Mouse (Mus musculus) G1E (cell line): ENCODE data around the gene Myo19. TPM values are rescaled to one million over a fixed set of nuclear protein-coding genes. Genes with fewer than 3 reads are reported as not detected.

Experiments
- ATAC-seq: 2 replicates; pipeline ENCODE4 v1.8.0; 2016; ENCODE audit warnings: mild to moderate bottlenecking; ENCODE audit not compliant: insufficient number of reproducible peaks, poor library complexity, low FRiP score, severe bottlenecking; ENCODE audit errors: extremely low read depth
- DNase-seq: peaks from one replicate; pipeline ENCODE4 v3.0.0; 2012; ENCODE audit warnings: low spot score
- H3K27me3 ChIP-seq: 2 replicates; pipeline ENCODE4 v1.6.1; 2012; ENCODE audit warnings: mild to moderate bottlenecking, low read length, inconsistent platforms; ENCODE audit not compliant: insufficient read depth
- H3K36me3 ChIP-seq: replicated peaks from 2 replicates; pipeline ENCODE3; 2012; ENCODE audit warnings: mild to moderate bottlenecking, inconsistent platforms
- H3K4me1 ChIP-seq: 2 replicates; pipeline ENCODE4 v1.6.1; 2012; ENCODE audit warnings: low read depth, low read length, inconsistent platforms, mixed read lengths; ENCODE audit not compliant: insufficient read depth
- H3K4me3 ChIP-seq: 2 replicates; pipeline ENCODE4 v1.5.1; 2012; ENCODE audit warnings: low read depth, mild to moderate bottlenecking, inconsistent platforms, low read length, moderate library complexity, mixed read lengths
- H3K9me3 ChIP-seq: replicated peaks from 2 replicates; pipeline ENCODE4 v1.6.1; 2012; ENCODE audit warnings: inconsistent platforms
- CTCF ChIP-seq: IDR thresholded peaks from 2 replicates; pipeline ENCODE4 v1.5.1; 2012; ENCODE audit warnings: low read depth, low read length, inconsistent platforms, mixed read lengths
- GATA1 ChIP-seq: IDR thresholded peaks from 2 replicates; pipeline ENCODE4 v1.6.1; 2012; ENCODE audit warnings: borderline replicate concordance, low read length, inconsistent platforms, mixed read lengths
- GATA2 ChIP-seq: IDR thresholded peaks from 2 replicates; pipeline ENCODE4 v1.6.1; 2012; ENCODE audit warnings: low read depth, low read length, inconsistent platforms, borderline replicate concordance
- POLR2AphosphoS5 ChIP-seq: IDR thresholded peaks from 2 replicates; pipeline ENCODE4 v1.6.1; 2012; ENCODE audit warnings: low read depth, low read length, inconsistent platforms; ENCODE audit not compliant: insufficient replicate concordance
- TAL1 ChIP-seq: conservative IDR thresholded peaks from 2 replicates; pipeline ENCODE4 v1.6.1; 2012; ENCODE audit warnings: low read depth, low read length, inconsistent platforms, mixed read lengths
- polyA plus RNA-seq: library from polyadenylated mRNA; stranded (reverse); fragments of >175 nt; gene quantifications from 2 replicates; pipeline ENCODE4 v1.2.3, GENCODE M21; 2012
- total RNA-seq, 2 experiments: library from RNA; stranded (forward) in 1 of 2; stranded (reverse) in 1 of 2; fragments of 200-1000 nt in 1 of 2; fragments of >200 nt in 1 of 2; fragmentation: Nextera tagmentation in 1 of 2; gene quantifications; 2 replicates each; pipeline ENCODE4 v1.2.3; 2014 to 2017

The Myo19 gene
- total and polyA plus RNA-seq, 3 experiments: 5.2 to 15.5 (median 8.9) TPM

DNA sequence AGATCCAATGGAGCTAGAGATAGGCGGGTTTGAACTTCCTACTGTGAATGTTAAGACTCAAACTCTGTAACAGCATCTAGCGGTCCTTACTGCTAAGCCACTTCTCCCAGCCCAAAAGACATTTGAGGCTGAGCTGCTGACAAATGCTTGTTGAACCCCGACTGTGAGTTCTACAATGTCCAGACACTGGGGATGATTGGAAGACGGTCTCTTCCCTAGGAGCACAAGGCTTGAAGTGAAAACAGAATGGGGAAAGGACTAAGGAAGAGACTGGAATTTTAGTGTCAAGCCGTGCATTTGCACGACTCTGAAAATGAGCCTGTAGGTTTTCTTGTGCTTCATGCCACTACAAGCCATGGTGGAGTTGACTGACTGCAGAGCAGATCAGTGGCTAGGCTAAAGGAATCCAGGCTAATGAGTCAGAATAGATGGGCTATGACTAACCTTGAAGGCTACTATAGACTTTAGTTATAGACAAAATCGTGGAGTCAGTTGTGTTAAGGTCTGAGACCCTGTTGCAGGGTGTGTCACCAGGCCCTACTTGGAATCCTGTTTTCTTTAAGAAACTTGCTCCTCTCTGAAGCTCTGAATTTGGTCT is 36.9 kb downstream of the Myo19 start:
- Histone ChIP-seq H3K36me3 (peaks cover 31% of the 10 kb centered on the region), H3K27me3 (peaks cover 14% of the 10 kb centered on the region), H3K4me1 (peaks cover 47% of the 10 kb centered on the region), H3K4me3 (peak overlapping the region; percentile 98; the same call in 1 of the 2 replicates), H3K9me3 (no peaks in the 10 kb centered on the region)
- DNase-seq (no peak), ATAC-seq (no peak)
- no peak for TF ChIP-seq GATA2
- no peak for TF ChIP-seq GATA1
- no peak for TF ChIP-seq CTCF
- TF ChIP-seq TAL1: no peak
- no peak for TF ChIP-seq POLR2AphosphoS5

DNA sequence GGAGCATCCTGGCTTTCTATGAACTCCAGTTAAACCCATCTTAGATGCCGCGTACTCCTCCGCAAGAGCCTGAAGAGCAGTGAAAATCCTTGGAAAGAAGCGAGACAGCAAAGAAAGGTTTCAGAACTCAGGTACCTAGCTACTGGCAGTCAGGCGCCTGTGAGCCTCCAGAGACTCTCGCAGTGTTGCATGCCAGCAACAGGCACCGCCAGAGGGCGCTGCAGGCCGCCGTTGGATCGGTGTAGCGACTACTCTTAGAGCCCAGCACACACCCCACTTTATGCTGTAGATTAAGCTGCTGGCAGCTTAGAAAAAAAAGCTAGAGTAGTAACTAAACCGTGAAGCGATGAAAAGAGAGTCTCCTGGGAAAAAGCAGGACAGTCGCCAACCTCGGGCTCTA is 38.5 kb downstream of the Myo19 start:
- DNase-seq (peak; percentile 64), ATAC-seq (0 out of 2 replicates have a peak, but pooled peaks have one; percentile 29)
- Histone ChIP-seq H3K9me3 (no peaks in the 10 kb centered on the region), H3K4me1 (peaks cover 42% of the 10 kb centered on the region), H3K4me3 (no peak overlapping the region; the same call in 1 of the 2 replicates), H3K36me3 (peaks cover 15% of the 10 kb centered on the region), H3K27me3 (peaks cover 30% of the 10 kb centered on the region)
- TF ChIP-seq CTCF (peak; percentile 93), GATA1 (no peak), GATA2 (no peak), POLR2AphosphoS5 (no peak)

DNA sequence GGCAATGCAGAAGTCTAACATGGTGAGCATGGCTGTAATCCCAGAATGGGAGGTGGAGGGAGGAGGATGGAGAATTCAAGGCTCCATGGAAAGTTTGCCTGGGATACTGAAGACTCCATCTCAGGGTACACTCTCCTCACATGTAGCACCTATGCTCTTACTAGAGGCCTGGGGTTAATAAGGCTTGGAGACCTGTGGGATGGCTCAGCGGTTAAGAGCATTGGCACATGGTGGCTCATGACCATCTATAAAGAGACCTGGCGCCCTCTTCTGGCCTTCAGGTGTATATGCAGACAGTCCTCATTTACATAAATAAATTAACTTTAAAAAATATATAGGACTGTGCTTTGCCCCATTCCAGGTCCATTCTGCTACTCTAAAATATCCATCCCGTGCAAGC is 39.3 kb downstream of the Myo19 start:
- TF ChIP-seq GATA1 (no peak), CTCF (peak; percentile 36)
- peak; percentile 30 for DNase-seq
- ATAC-seq: no peak
- Histone ChIP-seq H3K9me3 (no peaks in the 10 kb centered on the region), H3K4me3 (no peak overlapping the region), H3K4me1 (peaks cover 33% of the 10 kb centered on the region), H3K27me3 (peaks cover 35% of the 10 kb centered on the region), H3K36me3 (peaks cover 7% of the 10 kb centered on the region)

DNA sequence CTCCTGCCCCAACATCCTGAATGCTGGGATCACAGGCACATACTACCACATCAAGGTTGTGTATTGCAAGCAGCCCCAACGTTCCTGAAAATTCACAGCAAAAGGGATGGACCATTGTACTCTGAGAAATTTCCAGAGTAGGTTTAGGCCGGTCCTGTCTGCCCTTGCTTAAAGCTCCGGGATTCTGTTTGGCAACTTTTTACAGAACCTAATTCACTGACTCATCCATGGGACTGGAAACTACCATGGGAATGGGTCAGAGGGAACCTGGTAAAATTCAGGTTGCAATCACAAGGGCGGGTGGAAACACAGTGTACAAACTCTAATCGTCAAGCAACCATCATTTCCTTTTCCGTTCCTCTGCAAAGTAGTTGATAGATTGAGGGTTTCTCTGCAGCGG is 40.0 kb downstream of the Myo19 start:
- Histone ChIP-seq H3K4me3 (no peak overlapping the region), H3K36me3 (no peaks in the 10 kb centered on the region)
- TF ChIP-seq POLR2AphosphoS5 (no peak), GATA2 (no peak), GATA1 (no peak), CTCF (no peak), TAL1 (no peak)

DNA sequence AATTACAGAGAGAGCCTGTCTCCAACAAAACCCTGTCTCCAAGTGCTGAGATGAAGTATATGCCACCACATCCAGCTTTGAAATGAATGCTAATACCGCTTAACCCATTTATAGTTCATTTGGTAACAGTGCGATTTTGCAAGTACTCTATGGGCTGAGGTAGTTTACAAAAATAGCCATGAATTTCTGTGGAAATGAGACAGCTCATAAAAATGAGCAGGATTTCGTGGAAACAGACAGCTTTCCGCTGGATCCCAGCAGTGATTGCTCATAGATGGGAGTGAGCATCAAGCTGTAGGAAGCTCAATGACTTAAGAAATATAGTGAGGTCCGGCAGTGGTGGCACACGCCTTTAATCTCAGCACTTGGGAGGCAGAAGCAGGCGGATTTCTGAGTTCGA is 41.0 kb downstream of the Myo19 start:
- Histone ChIP-seq H3K4me1 (peaks cover 23% of the 10 kb centered on the region), H3K36me3 (no peaks in the 10 kb centered on the region), H3K27me3 (peaks cover 40% of the 10 kb centered on the region), H3K4me3 (no peak overlapping the region), H3K9me3 (no peaks in the 10 kb centered on the region)
- TF ChIP-seq POLR2AphosphoS5 (no peak), GATA2 (no peak)
- ATAC-seq (no peak), DNase-seq (no peak)

More for the DNA sequence above, 40.0 kb downstream of the Myo19 start:
- Histone ChIP-seq H3K9me3 (no peaks in the 10 kb centered on the region), H3K27me3 (peaks cover 40% of the 10 kb centered on the region), H3K4me1 (peaks cover 26% of the 10 kb centered on the region)
- ATAC-seq (no peak), DNase-seq (no peak)

DNA sequence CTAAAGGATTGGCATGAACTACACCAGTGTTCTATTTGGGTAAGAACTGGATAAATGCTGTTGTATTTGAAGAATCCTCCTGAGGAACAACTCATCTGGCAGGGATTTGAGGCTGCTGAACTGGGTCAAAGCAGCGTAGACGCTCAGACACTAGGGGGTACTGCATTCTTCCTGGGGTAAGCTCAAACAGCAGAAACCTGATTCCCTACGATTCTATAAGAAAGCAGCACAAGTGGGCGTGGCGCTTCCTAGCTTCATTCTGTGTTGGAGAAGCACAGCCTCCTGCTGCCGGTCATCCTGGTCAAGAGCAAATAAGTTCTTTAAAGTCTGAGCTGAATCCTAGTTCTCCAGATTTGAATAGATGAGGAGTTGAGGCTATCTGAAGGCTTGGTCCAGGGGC is 52.3 kb downstream of the Myo19 start:
- no peak overlapping the region for H3K4me3 ChIP-seq
- no peak for TF ChIP-seq GATA1
- no peak for TF ChIP-seq GATA2
- TF ChIP-seq POLR2AphosphoS5: no peak
- TF ChIP-seq TAL1: no peak
- TF ChIP-seq CTCF: no peak
- no peaks in the 10 kb centered on the region for H3K4me1 ChIP-seq
- ATAC-seq (no peak), DNase-seq (no peak)
- H3K9me3 ChIP-seq: no peaks in the 10 kb centered on the region
- H3K27me3 ChIP-seq: peaks cover 27% of the 10 kb centered on the region
- H3K36me3 ChIP-seq: no peaks in the 10 kb centered on the region

DNA sequence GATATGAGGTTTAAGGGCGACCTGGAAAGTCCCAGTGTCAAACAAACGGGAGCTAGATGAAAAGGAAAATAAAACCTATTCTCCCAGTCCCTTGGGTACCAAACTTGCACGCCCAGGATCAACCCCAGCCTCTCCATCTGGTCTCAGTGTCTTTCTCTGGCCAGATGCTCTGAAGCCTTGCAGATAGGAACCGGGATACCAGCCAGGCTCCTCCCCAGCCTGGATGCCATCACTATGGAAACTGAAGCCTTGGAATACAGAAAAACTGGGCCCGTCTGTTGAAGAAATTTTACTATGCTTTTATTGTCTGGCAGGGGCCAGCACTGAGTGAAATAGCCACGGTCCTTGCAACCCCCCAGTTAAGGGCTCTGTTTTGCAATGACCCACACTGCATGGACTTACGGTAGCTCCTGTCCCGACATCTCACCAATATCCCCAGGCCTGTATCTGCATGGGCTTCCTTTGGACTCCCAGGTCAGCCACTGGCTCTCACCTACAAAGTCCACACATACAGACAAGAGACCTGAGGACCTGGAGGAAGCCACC is 59.6 kb downstream of the Myo19 start:
- Histone ChIP-seq H3K36me3 (no peaks in the 10 kb centered on the region), H3K4me3 (no peak overlapping the region), H3K4me1 (no peaks in the 10 kb centered on the region), H3K9me3 (no peaks in the 10 kb centered on the region), H3K27me3 (peaks cover 31% of the 10 kb centered on the region)
- ATAC-seq (no peak), DNase-seq (no peak)
- TF ChIP-seq GATA1 (no peak), CTCF (no peak), GATA2 (no peak), POLR2AphosphoS5 (no peak), TAL1 (no peak)
